Mouse (Mus musculus) embryo, embryonic 9.5 days (tissue): ENCODE measurements around the gene Timm10.

Source experiments
- DNase-seq: peaks from one replicate; pipeline ENCODE4 v3.0.0-alpha.2; 2017; ENCODE audit errors: extremely low spot score

Timm10 gene

DNA sequence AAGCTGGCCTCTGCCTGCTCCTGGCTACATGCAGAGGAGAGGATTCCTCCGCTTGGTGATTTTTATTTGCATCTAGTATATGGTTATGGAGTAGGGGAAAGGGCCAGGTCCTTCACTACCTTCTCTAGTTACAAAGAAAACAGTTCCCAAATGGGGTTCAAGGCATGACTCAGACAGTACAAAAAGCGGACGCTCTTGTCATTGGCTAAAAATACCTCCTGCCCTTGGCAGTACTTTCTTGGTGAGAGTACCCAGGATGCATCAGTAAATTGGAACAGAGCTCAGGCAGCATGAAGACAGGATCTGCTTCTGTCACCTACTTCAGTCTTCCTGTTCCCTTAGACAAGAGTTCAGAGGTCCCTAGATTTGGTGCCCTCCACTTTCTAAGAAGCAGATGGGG lies 6.9 kb upstream of the Timm10 start:
- DNase-seq = no peak

DNA sequence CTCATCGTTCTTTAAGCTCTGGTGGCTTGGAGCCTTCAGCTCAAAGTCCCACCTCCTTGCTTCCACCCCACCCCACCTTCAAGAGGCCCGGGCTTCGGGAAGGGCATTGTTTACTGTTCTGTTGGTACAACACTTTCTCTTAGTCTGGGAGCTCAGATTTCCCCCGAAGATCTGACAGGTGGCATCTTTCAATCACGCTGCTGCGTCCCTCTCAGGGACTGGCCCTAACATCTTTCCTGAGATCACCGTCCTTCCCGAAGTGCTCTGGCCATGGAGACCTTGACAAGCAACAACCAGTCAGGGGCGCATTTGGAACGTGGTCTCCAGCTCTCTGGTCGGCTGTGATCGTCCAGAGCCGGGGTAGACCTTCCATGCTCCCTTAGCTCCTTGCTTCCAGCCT lies 4.2 kb upstream of the Timm10 start, which contains the start of gene Smtnl1:
Gene Smtnl1, minus strand, starts transcription at position 101 of the 400 bp plus-strand sequence.
- no peak for DNase-seq

DNA sequence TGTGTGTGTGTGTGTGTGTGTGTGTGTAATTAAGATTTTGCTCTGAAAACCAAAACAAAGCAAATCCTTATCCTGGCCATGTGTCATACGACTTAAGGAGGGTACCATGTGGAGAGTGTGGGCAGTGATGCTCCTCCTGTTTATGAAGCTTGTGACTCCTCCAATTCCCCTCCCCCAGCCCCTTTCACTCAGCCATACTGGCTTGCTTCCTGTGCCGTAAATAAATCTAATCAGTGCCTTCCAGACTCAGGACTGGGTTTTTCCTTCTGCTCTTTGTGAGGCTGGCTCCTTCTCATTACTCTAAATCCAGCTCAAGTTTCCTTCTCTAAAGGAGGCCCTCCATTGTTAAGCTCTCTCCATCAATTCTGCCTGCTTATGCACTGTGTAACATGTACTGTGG lies 3.6 kb upstream of the Timm10 start:
- no peak for DNase-seq

DNA sequence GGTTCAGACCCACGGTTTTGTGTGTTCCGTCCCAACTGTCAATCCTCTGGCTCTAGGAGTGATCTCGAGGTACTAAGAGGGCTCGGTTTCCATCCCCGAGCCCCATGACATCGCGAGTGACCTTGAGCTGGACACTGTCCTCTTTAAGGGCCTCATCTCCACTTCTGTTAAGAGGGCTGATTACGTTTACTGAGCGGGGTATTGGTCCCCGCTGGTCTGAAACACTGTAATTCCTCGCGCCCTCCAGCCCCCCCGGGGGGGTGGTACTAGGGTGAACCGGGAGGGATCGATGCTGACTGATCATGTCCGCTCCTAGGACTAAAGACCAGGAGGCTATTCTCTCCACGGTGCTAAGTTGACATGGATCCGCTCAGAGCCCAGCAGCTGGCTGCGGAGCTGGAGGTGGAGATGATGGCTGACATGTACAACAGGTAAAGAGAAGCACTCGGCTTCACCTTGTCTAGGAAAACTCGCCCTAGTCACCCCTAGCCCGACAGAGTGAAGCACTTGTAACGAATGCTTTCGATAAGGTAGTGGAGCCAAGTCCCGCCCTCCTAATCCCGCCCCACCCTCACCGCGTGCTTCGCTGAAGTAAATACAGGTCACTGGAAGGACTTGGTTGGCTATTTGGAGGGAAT lies 605 bp downstream of the Timm10 start:
- peak; percentile 25 for DNase-seq

DNA sequence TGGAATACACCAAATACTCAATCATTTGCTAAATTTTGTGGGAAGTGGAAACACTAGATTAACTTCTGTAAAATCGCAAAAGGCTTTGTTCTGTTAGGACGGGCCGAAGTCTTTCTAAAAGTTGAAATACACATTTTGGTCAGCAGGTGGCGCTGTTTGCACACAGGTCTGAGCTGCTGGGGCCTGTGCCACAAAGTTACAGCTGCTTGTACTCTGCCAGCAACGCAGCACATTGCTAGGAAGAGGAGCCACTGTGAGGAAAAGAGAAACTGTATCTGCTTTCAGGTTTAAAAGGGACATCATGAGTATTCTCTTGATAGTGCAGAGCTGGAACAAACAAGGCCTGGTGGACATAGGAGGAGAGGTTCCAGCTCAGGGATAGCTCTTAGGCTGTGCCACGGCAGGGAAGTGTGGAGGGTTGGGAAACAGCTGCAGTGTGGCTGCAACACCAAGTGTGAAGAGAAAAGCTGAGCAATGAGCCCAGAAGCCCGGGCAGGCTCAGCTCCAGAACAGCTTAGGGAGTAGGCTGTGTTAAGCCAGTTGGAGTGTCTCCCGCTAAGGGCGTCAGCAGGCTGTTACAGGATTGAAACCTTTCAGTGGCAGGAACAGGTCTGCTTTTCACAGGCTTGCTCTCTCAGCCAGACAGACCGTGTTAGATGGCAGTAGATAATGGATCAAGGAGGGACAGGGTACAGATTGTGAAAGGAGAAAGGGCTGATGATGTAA lies 5.0 kb downstream of the Timm10 start:
- peak; percentile 87 for DNase-seq

DNA sequence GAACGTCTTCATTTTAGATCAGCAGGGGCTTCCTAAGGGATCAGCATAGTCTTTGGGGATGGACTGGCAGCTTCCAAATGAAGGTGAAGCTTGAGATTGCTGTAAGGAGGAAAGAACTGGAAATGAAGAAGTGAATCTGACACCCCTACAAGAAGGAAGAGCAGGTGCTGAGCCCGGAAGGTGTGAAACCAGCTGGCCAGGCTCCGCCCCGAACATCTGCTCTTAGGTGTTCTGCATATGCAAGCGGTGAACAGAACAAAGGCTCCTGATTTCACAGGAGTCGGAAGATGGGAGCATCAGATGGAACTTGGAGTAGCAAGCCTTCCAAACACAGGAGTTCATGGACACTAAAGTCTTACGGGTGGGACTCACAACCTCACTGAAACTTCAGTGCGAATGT lies 10.3 kb downstream of the Timm10 start:
- no peak for DNase-seq

DNA sequence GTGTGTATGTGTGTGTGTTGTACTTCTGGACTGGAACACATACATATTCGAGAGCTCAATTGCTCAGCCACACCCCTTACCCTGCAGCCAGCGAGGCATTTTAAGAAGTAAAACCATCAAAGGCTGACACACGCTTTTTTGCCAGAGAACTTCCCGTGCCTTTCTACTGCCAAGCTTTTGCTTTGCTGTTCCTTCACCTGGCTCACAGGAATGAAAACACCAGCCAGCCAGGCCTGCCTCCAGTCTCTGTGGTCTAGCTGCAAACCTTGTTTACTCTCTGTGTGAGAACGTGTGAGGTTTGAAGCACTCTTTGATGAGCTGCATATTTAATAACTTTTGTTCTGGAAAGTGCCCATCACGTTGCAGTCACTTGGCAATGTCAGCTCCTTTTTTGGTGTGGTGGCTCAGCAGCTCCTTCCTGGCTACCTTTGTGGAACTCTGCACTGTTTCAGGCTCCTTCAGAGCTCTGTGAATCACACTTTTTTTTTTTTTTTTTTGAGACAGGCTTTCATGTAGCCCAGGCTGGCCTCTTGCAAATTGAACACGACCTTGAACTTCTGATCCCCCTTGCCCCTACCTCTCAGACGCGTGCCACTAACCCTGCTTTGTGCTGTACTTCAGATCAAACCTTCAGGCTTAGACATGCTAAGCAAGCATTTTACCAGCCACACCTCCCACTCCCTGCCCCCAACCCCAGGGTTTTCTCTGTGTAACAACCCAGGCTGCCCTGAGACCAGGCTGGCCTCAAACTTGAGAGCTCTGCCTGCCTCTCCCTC lies 11.2 kb downstream of the Timm10 start:
- no peak for DNase-seq

DNA sequence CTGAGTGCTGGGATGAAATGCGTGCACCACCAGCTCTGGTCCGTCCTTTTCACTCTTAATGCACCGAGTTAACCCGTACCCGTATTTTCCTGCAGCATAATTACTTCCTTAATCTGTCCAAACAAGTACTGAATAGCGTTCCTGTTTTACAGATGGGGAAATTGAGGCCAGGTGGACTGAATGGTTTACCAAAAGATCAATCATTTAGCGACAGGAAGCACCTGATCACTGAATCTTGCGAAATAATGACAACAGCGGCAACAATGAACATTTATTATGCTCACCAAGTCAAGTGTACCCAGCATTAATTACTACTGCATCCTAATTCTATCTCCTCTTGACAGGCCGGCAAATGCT lies 11.8 kb downstream of the Timm10 start, which contains the start of gene Slc43a1:
Gene Slc43a1, plus strand, starts transcription at position 258 of the 357 bp plus-strand sequence.
- no peak for DNase-seq

DNA sequence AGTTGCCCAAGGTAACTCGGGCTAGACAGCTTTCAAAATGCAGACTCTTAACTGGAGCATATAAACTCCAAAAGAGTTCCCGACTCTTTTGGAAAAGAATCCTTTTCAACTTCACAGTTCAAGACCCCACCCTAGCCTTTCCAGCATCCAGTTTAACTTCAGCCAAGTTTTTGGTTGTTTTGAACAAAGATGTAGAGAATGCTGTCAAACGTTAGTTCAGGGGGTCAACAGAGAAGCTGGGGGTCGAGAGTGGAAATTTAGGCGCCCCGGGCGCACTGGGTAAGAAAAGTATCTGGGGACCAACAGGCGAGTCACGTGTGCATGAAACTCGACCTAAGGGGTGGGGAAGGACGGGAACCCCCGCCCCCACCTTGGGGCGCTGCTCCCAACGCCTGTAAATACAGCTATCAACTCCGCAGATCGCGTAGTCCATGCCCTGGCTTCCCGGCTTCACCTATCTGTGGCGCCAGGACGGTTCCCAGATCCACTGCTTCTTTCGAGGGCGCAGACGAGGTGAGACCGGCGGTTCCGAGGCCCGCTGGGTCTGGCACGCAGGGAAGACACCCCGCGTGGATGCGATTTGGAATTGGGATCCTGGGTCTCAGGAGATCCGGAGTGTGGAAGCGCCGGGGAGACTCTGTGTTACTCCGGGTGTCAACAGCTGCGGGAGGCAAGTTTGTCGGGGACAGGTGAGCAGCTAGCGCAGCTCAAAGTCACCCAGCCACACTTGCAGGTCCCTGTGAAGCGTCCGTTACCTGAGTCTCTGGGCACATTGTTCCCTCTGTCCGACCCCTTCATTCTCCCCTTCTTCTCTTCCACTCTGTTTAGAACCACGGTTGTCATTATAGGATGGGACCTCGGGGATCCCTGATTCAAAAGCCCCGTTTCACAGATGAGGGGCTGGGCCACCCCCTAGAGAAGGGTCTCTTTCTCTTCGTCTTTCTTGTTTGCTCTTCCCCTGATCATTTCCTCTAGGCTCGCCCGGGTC lies 12.5 kb downstream of the Timm10 start:
- DNase-seq = peak; percentile 59

DNA sequence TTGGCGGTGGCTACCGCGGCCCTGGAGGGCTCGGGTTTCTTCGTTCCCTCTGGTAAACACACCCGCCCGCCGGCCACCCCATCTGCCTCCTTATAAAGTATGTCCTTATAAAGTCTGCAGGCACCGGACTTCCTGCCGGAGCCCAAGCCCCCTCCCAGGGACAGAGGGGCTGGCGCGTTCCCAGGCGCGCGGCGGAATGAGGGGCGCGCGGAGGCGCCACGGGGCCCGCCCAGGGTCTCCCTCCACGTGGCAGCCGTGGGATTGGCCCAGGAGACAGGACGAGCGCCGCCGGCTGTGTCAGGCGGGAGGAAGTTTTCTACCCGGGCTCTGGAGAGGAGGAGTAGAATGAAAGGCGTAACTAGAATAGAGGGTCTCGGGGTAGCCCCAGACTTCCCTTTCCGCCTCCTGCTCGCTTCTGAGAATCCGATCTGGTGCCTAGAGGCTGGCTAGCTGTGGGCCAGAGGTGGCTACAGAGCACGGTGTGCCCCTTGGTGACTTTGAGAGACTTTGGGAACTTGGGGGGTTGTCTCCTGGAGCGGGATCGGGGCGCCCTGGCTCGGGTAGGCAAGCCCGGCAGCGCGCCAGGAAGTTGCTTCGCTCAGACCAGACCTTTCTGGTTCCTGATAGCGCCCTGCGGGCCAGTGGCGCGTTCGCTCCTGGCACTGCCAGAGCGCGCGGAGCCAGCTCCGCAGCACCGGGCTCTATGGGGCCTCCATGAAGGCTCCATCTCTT lies 13.4 kb downstream of the Timm10 start:
- peak; percentile 89 for DNase-seq

DNA sequence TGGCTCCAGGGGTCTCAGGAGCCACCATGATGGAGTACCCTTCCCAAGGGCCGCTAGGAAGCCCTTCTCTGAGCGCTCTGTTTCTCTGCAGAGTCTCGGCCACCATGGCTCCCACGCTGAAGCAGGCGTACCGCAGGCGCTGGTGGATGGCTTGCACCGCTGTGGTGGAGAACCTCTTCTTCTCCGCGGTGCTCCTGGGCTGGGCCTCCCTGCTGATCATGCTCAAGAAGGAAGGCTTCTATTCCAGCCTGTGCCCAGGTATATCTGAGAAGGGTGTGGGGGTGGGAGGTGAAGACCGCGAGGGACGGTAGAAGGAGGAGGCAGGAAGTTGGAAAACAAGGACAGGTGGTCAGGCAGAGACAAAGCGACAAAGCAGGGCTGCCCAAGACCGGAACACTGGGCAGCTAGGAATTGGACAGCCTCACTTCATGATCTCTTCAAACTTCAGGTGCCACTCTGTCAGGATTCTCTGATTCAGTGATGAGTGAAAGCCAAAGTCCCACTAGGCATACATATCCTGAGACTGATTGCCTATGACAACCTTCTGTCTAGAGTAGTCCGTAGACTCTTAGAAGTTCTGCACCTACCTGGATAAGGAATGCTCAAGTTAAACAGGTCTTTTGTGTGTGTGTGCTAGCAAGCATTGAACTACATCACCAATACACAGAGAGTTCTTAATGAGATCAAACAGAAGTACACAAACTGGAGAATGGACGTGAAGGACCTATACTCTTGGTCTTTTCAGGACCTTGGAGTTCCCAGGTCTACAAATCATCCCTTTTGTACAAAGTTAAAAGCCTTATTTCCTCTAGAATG lies 14.2 kb downstream of the Timm10 start:
- no peak for DNase-seq

DNA sequence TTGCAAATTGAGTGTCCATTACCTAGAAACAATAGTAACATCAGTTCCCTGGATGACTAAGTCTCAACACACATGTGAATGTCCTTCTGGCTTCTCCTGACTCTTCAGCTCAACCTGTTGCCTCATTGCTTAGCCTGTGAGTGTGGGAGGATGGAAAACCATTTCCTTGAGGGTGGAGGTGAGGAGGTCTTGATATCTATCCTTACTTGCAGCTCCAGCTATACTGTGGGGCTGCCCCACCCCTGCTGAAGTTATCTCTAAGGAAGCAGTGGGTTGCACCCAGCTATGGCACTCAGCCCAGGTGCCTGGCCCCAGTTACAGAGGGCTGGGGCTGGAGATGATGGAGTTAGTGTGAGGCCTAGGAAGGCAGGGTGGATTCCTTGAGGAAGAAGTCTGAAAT lies 15.1 kb downstream of the Timm10 start:
- no peak for DNase-seq

DNA sequence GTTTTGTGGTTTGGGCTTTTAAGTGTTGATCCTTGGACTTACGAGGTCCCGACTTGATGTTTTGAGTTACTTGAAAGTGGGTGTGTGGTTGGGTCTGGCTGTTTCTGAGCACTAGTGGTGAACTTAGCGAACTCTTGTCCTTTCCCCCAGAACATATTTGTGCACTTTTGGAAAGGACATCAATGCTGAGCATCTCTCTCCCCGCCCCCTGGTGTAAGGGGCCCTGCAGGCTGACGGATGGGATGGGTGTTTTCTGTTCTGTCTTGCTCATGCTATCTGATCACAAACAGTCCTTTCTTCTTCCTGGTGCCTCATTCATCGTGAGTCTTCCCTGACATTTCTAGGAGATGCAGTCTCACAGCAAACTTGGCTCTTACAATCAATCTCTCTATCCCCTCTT lies 16.9 kb downstream of the Timm10 start:
- DNase-seq = no peak

DNA sequence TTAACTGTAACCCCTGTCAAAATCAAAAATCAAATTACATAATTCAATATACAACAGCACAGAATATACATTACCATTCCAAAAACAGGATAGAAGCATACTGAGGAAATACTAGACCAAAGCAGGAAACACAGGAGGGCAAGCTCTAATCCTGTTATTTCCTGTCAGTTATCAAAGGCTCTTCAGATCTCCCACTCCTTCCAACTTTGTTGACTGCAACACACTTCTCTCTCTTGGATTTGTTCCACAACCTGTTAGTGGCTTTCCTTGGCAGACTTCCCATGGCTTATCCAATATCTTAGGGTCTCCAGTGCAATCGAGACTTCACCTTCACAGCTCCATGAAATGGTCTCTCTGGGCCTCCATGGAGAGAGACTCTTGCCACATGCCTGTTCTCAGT lies 18.4 kb downstream of the Timm10 start:
- no peak for DNase-seq

DNA sequence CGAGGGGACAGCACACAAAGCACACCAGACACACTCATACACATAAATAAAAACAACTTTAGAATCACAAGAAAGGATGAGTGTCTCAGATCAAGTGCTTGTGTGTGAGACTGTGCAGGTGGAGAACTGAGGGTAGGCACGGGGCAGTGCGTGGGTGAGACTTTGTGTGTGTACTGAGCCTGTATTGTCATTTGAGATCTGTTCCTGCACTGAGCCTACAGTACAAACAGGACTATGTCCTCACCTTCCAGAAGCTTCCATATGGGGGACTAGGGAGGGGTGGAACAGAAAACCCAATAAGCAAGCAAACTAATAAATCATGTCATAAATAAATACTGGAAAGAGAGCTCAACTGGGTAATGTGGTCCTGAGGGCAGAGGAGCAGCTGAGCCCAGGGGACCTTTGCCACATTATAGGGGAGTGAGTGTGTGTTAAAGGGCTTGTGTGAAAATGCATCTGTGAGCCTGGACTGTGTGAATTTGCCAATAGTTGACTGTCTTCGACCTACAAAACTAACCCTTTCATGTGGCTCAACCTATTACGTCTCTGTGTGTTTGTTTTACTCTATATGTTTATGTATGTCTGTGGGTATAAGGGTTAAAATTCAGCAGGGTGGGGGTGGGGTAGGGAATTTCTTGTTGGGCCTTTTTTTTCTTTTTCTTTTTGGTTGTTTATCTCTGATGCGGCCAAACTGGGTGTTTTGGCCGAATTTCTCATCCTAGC lies 23.8 kb downstream of the Timm10 start:
- no peak for DNase-seq

DNA sequence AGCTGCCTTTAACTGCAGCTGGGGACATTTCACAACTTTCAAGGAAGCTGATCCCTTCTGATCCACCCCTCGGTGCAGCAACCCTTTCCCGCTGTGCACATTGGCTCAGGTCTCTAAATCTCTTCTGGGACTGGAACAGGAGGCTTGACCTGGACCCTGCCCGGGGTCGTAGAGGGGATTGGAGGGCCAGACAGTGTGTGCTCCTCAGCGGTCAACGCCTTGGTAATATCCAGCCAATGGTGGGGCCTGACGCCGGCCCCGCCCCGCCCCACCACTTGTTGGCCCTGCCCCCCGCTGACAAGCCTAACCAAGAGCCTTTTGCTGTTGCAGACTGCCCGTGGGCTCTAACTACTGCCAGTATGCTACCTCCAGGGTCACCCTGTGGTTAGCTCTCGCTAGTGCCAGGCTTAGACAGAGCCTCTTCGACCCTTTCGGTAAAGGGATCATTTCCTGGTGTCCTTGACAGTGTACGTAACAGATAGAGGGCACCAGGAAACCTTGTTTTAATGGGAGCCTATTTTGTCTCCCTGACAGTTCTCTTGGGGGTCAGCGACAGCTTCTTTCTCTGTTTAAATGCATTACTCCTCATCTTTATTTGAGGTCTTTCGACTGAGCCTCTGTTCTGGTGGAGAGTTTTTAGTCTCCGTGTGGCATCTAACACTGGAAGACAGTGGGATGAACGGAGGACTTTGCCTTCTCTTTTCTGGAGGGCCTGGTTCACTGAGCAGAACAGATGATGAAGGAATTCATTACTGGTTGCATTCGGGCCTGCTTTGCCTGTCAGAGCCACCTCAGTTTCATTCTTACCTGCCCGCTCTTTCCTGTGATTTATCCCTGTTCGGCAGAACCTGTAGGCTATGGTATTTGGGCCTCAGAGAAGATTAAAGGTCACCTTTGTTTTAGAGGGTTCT lies 24.6 kb downstream of the Timm10 start:
- DNase-seq = peak; percentile 74

DNA sequence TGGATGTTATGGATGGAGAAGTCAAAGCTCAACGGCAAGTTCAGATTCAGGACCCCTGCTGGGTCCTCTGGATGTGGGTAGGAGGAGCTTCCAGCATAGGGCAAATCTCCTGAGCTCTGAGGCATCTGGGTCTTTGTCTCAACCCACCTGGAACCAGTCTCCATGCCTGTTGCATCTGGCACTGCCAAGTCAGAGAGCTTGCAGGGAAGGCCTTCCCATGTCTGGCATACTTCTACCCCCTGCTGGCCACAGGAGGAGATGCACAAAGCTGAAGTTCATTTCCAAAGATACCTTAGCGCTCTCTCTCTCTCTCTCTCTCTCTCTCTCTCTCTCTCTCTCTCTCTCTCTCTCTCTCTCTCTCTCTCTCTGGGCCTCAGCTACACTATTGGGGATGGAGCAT lies 28.9 kb downstream of the Timm10 start:
- DNase-seq = no peak

DNA sequence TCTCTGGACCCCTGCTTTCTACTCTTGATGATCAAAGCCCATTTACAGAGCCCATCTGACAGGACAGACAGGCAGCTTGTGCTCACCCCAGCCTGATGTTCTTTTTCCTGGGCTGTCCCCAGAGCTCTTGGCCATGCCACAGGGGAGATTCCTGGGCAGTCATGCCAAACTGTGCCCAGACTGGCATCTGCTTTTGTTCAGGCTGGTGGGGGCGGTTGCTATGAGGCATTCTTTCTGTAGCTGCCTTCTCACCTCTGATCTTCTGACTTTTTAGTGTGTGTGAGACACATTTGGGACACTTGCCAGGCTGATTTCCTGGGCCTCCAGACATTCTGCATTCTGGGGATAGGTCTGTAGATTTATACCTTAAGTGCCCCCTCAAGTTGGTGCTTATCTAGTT lies 31.8 kb downstream of the Timm10 start:
- no peak for DNase-seq
